Mouse (Mus musculus) retina, adult 2 months (tissue): ENCODE results near the gene Barx1.

Experiments
- DNase-seq: peaks from one replicate; pipeline ENCODE4 v3.0.0-alpha.2; 2012; ENCODE audit warnings: low read depth, low spot score

Gene Barx1

DNA sequence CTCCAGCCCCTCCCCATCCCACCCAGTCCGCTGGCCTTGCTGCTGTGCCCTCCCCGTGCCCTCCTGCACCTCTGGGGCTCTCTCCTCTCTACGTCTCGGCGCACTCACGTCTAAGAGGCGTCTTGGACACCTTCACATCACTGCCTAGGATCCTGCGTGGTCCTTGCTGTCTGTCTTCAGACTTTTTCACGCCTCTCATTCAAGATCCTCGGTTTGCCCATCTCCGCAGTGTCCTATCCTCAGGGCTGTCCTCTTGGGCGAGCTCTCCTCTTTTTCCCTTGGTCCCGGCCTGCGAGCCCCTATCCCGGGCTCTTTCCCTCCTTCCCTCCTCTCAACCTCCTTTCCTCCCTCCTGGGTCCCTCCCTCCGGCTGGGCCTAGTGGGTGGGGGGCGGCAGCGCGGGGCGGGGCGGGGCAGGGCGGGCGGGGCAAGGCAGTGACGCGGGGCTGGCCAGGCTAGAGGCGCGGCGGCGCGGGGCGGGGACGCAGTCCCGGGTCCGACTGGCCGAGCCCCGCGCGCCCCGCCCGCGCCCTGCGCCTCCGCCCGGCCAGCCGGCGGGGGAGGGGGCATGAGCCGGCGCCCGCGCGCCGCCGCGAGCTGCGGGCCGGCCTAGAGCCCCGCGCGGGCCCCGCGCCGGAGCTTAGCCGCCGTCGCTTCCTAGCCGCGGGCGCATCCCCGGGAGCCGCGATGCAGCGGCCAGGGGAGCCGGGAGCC, at the start of gene Barx1:
Gene Barx1, plus strand, starts transcription at position 568 of the 713 bp plus-strand sequence.
- DNase-seq, result no peak

DNA sequence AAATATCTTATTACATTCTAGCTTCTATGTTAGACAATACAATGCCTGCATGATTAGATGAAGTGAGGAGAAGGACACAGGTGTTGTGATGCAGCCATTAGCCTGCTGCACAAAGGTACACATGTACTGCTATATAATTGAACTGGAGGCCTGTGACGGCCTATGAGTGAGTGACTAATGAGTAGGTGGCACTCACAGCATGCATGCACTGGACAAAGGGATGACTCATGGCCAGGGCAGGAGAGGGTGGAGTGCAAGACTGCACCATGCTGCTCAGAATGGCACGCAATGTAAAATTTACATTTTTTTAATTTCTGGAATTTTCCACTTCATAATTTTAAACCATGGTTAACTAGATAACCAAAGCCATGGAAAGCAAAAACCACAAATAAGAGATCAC, 48.3 kb upstream of the Barx1 start:
- no peak for DNase-seq

DNA sequence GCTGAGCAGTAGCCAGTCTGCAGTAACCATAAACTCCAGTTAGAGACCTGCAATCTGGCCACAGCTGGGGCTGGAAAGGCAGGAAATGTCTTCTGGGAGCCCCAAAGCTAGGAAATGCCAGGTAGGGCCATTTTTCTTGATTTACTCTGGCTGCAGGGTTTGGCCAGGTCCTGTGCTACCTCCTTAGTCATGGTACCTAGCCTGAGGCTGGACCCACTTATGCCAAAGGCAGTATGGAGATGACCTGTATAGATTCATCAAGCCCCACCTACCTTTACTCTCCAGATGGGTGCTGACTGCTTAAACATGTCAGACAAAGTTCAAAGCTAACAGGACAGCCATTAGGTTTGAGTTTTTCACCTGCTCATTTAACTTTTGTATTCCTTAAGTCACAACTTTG, 45.0 kb upstream of the Barx1 start:
- DNase-seq, result no peak

DNA sequence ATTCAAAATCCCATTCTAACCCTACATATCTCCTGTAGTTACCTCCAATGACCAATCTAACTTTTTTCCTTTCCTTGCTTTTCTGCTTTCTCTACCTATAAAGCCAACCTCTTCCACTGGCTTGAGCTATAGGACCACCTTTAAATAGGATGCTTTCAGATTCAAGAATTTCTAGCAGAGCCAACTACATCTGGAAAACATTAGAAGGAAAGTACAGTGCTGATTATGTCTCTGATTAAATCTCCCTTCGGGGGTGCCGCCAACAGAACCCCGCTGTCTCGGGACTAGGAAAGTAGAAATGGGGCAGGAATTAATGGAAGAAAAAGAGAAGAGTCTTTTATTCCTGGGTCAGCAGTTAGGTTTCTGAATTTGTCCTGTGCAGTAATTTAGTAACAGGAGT, 43.9 kb upstream of the Barx1 start:
- no peak for DNase-seq

DNA sequence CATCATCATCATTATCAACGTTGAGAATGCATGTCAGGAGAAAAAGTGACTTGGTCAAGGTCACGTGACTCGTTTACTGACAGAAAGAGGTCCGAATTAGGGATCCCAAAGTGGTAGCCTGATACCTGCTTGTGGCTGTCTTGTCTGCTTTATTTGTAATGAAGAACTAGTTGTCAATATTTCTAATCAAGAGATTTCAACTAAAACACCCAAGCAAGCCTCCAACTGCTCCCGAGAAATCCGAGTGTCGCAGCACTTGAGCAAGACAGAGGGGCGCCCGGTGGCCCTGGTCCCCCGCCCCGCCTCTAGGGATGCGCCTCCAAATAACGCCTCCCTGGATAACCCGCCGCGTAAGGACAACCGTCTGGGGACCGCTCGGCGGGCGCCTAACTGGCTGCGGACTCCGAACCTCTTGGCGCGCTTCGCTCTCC, 37.8 kb upstream of the Barx1 start:
- DNase-seq, result no peak

DNA sequence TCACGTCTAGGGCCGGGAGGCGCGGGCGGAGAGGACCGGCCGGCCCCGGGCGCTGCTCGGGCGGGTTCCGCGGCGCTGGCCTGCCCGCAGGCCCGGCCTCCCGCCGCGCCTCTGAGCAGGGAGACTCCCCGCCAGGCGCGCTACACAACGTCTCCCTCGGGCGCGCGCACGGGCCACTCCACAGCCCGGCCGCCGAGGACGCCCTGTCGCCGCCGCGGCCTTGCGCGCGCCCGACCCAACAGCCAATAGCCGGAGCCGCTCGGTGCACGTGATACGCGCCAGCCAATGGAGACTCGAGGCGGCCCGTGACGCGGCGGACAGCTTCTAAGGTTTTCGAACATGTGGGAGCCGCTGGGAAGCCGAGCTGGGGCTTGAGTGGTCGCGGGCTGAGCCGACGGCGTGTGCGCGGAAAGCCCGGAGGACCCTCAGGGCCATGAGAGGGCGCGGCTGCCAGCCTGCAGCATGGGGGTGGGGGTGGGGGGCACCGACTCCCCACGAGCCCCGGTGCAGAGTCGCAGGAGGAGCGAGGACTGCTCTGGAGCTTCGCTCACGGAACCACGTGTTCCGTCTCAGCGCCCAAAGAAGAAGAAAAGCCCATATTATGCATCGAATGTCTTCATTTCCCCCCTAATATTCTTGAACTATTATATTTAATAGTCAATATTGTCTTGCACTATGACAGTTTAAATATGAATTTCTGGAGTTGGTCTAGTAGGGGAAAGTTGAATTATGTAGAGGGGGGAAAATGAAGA, 37.2 kb upstream of the Barx1 start, which contains the start of gene Ptpdc1:
Gene Ptpdc1, minus strand, starts transcription at position 232 of the 752 bp plus-strand sequence.
- DNase-seq, result peak; percentile 83

DNA sequence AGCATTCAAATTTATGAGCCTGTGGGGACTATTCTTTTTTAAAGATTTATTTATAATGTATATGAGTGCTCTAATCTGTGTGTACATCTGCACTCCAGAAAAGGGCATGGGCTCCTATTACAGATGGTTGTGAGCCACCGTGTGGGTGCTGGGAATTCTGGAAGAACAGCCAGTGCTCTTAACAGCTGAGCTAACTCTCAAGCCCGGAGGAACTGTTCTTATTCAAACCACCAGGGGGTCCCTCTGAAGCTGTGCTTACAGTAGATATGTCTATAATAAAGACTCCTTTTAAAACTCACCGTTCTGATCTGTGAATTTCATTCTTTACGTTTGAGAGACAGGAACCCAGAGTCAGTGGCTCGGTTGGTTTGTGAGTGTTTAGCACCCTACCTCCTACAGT, 31.1 kb upstream of the Barx1 start:
- DNase-seq, result no peak

DNA sequence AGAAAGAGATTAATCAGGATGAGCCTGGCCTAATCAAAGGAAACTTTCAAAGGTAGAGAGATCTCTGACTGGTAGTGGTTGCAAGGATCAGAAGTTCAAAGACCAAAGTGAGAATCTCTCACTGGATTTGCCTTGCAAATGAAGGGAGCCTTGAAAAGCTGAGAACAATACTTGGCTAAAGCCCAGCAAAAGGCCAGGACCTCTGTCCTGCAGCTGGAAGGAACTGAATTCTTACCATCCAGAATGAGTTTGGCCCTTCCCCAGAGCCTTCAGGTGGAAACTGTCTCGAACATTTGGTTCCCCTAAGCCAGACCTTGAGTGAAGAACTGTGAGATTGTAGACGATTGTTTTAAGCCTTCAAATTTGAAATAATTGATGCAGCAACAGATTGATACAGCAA, 25.1 kb upstream of the Barx1 start:
- no peak for DNase-seq

DNA sequence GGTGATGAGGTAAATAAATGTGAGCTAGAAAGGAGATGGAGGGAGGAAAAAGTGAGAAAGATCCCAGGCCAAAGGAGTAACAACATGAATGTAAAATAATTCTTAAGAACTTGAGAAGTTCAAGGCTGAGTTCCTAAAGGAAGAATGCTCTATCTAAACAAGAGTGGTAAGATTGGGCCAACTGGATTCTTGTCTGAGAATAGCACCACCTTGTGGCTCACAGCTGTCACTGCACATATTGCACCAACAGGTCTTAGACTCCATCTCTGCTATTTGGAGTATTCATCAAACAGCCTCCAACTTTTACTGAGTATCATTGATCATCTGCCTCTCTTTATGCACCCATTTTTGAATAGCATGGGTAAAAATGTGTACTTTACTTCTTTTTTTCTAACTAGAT, 23.2 kb upstream of the Barx1 start:
- DNase-seq, result no peak

DNA sequence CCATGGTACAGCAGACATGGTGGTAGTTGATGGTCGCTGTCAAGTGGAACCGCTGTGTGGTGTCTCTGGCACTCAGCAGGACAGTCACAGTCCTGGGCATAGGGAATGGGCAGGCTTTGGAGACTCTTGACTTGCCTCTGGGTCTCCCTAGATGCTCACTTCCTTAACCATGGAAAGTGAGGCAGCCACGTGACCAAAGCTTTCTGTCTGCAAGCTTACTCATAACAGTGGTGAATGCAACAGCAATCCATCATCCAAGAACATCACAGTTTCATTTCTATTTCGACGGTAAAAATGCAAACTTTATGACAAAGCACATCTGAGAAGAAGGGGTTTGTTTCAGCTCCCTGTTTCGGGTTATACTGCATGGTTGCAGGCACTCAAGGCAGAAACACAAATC, 19.7 kb upstream of the Barx1 start:
- no peak for DNase-seq

DNA sequence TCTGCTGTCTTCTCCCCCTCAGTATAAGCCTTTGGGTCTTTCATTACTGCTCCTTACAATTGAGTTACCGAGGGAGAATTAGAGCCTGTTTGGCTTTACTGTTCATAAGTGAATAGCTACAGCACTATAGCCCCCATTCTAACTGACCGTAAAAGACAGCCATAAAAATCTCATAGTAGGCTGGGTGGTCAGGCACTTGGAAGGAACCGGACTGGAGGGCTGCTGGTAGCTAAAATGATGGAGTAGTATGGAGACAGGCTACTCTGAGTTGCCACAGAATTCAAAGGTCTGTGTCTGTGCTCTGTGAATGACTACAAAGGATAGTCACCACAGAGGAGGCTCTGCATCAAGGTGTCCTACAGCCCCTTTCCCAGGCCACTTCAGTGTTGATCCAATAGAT, 18.8 kb upstream of the Barx1 start:
- no peak for DNase-seq

DNA sequence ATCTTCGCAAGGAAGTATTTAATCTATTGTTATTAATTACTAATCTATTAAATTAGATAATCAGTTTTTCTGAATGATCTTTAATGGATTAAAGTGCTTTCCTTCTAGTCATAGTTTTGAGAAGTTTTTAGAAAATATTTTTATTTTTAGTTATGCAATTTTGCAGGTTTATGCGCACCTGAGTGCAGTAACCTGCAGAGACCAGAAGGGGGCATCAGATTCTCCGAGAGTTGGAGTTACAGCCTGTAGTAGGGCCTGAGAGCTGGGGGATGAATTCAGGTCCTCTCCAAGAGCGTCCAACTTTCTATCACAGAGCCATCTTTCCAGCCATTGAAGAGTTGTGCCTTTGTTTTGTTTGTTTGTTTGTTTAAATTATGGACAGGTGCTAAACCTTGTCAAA, 16.1 kb upstream of the Barx1 start:
- no peak for DNase-seq

DNA sequence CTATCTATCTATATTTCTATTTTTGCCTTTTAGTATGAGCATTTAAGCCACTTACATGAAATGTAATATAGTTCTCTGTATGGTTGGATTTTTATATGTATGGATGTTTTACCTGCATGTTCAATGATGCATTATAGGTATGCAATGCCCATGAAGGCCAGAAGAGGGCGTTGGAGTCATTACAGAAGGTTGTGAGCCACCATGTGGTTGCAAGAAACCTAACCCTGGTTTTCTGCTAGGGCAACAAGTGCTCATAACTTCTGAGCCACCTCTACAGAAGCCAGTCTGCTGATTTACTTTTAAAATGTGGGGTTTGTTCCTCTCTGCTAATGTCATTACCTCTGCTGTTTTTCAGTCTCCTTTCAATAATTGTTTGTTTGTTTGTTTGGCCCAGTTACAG, 12.2 kb upstream of the Barx1 start:
- DNase-seq, result no peak

DNA sequence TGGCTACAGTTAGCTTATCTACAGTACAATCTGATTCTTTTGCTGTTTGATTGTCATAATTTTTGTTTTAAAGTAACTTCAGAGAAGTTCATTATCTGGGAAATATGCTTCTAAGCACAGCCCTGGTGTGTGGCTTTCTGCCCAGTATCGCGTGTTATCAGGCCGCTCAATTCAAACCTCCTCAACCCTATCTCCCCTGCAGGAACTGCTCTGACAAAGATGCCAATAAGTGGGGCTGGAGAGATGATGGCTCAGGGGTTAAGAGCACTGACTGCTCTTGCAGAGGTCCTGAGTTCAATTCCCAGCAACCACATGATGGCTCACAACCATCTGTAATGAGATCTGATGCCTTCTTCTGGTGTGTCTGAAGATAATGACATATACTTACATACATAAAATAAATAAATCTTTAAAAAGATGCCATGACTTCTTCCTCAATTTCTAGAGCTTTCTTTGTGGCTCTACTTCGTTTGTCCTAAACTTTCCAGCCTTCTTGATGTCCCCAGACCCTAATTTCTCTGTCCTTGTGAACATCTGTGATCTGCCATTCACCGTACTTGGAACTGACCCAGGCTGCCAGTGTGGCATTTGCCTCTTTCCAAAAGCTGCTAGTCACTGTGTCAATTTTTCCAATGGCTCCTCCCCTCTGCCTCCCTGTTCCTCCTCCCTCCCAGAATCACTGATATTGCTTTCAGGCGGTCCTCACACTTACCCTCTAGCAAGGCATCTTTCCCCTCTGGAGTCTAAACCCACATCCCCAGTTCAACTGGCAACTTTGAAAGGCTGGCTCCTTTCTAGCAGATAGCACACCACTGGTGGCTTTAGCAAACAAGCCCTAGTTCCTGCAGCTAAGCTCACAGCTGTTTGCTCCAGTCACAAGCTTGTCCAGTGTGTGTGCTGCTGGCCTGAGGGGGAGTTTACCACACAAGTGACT, 11.4 kb upstream of the Barx1 start:
- no peak for DNase-seq

DNA sequence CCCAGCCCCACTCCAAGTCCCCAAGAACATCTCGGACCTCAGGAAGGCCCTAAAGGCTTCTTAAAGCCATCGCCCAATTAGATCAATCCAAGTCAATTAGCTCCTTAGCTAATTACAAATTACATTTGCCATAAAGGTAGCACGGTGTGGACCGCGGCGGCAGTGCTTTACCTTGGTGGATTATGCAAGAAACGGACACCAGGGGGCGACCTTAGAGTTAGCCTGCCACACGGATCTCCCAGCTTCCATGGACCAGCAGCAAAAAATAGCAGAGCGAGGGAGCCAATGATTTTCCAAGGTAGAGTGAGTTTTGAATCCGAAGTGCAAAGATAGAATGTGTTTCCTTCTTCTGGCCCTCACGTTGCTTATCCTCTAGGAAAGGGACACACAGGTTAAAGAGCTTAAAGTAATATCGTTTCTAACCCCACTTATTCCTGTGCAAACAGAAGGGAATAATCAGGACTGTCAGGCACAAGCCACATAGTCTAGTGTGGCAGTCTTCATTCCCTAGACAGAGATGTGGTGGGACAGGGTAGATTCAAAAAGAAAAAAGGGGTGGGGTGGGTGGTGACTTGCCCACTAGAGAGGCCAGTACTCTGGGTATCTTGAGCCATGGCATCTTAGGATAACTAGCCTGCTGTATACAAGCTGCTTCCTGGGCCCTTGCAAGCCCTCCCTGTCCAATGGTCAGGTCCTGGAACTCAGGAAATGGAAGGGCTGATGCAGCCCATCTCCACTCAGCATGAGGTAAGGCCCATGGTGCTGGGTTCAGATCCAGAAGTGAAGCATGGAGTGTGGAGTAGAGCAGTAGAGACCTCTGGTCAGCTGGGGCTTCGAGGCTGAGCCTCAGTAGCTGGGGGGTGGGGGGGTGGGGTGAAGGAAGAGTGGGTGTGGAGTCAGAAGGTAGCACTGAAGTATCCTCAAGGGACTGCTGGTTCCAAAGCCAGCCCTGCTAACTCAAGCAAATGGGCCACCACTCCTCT, 8.7 kb upstream of the Barx1 start:
- peak; percentile 50 for DNase-seq

DNA sequence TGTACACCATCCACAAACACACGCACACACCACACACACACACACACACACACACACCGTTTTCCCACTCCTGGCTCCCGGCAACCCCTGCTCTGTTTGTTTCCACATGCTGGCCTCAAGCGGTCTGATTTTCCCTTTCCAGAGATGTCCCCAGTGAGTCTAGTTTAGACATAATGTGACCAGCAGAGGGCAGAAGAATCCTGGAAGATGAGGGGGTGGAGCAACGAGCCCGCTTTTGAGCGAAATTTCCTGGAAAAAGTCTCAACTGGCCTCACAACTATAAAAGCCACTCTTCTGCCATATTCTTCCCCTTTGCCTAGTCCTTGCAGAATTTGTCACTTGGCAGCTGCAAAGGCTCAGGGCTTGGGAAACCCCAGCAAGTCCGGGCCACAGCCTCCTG, 7.2 kb upstream of the Barx1 start:
- DNase-seq, result peak; percentile 48

DNA sequence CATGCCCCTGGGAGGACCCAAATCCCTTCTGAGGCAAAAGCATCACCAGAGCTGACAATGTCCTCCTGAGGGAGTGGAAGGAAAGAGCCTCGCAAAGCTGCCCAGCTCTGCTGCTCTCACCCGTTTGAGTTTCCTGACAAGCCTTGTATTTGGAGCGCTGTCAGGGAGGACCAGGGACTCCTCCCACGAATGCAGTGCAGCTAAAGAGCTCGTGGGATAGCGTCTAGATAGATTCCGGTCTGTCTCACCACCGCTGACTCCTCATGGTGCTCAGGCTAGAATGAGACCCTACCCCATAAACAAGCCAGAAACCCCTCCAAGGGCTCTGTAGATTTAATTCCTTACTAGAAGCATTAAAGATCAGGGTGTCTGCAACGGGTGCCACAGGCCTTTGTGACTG, 5.0 kb upstream of the Barx1 start:
- no peak for DNase-seq

DNA sequence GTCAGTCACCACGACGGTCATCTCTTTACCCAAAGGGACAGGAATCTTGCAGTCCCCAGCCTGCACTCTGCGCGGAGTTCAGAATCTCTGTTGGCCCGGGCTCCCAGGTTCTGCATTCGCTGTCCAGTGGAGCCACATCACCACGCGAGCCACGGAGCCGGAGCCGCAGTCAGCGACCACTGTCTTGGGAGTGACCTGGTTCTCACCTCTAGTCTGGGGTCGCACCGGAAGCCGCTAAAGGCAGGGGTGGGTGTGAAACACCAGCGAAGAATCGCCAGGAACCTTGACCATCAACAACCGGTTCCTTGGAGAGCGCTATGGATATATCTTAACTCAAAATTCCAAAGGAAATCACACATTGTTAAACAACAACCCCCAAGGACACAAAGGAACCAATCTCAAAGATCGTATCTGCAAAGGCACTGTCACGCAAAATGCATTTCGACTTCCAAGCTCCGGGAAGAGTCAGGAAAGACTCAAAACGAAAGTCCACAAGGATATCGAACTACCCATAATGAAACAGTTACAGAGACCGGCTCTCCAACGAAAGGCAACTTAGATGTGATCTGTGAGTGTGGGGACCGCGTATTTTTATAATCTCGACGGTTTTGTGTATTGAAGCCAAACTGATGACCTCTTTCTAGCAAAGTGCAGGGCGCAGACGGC, 4.1 kb upstream of the Barx1 start:
- DNase-seq, result peak; percentile 11

DNA sequence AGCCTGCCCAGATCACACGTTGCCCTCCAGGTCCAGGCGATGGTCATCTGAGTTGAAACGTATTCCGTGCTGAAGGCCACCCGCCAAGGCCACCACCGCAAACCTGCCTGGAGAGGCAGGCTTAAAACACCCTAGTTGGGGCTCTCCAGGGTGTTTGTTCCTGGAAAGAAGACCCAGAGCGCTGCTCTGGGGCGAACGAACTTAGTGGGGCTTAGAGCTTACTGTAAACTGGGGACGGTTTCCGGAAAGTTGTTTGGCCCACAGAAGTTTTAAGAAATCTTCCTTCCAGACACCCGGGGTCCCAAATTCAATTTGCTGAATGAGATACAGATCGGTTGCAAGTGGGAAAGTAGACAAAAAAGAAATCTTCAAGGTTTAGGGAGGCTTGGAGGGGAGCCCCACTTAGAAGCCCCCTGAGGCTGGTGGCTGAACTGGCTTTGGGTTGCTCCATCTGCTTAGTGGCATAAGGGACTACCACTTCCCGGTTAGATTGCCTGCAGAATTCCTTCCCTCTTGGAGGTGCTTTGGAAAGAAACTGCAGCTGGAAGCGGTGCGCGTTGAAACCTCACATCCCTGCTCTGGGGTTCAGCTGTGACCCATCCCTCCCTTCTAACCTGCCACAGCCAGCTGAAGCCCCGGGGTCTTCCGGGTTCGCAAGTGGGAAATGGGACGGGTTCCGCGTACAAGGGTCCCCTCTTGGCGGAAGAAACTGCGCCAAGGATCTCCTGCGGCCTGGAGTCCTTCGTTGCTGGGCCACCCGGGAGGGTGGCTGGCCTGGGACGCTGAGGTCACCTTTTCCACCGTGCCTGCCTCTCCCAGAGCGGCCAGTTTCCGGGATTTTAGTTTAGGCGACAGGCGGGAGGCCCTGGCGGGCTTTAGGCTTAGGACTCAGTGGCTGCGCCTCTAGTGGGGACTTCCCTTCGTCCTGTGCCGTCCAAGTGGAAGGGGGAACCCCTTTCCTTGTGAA, 3.3 kb upstream of the Barx1 start:
- no peak for DNase-seq
